Mouse (Mus musculus) stomach, postnatal 0 days (tissue): ENCODE measurements around the gene Wdfy4.

Experiments used
- CTCF ChIP-seq: IDR thresholded peaks from 2 replicates; pipeline ENCODE4 v1.5.1; 2016; ENCODE audit warnings: antibody characterized with exemption, low read depth, mild to moderate bottlenecking, moderate library complexity
- EP300 ChIP-seq: optimal IDR thresholded peaks from 2 replicates; pipeline ENCODE3; 2016; ENCODE audit warnings: antibody characterized with exemption

DNA sequence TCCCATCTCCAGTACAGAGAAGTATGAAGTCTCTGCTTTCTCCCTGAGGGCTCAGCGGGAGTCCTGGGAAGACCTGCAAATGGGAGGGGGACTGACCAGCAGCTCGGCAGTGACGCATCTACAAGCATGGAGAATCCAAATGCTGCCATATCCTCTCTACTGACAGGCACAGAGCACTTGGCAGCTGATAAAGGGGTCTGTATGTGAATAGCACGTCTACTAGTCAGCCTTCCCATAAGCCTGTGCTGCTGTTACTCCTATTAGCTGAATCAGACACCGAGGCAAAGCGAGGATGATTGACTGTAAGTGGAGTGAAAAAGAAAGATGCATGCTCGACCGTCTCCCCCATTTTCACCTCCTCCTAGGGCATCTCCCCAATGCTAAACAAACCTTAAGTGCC lies 131.9 kb downstream of the Wdfy4 start:
- TF ChIP-seq EP300, result no peak
- no peak for TF ChIP-seq CTCF
